Mouse (Mus musculus): ENCODE data around the gene Stag3. TPM values are rescaled to one million over a fixed set of nuclear protein-coding genes. Genes with fewer than 3 reads are reported as not detected.
A peak's percentile ranks its signal among the peaks of the same experiment; 100 is the strongest.

The Stag3 gene
- polyA plus RNA-seq (2016; fragmentation: Nextera tagmentation; extraction: Ambion mirVana): 7.9 and 8.7 TPM in 2 replicates

- H3K27me3 ChIP-seq: no peaks in the 10 kb centered on the region
- peak within 1 kb of the TSS; percentile 90 for H3K4me2 ChIP-seq (replicated peaks)
- peaks cover 30% of the 10 kb centered on the region for H3K36me3 ChIP-seq
- H3K4me1 ChIP-seq: peaks cover 41% of the 10 kb centered on the region
- no peaks in the 10 kb centered on the region; the same call in 1 of the 2 replicates for H3K9me3 ChIP-seq
- H3K9ac ChIP-seq: peak within 1 kb of the TSS; percentile 64
- ATAC-seq (ENCODE audit: insufficient number of reproducible peaks, insufficient read depth, low FRiP score, low TSS enrichment): peak; percentile 99
- peak within 1 kb of the TSS; percentile 59 for H3K4me3 ChIP-seq
- whole genome bisulfite sequencing: 2% methylated on average over 56 of the region's 56 CpGs
- H3K27ac ChIP-seq: 0 out of 2 replicates have a peak within 1 kb of the TSS, but pooled peaks have one; percentile 30
These were observed at the start of gene Stag3, which contains the start of the genes Gm43720 and Gpc2 for GRCm38 (mm10) chr5:138279585-138280424. Stag3 (plus strand) TSS chr5:138280240. Gm43720 (minus strand) TSS chr5:138279958. Gpc2 (minus strand) TSS chr5:138280005.

DNA sequence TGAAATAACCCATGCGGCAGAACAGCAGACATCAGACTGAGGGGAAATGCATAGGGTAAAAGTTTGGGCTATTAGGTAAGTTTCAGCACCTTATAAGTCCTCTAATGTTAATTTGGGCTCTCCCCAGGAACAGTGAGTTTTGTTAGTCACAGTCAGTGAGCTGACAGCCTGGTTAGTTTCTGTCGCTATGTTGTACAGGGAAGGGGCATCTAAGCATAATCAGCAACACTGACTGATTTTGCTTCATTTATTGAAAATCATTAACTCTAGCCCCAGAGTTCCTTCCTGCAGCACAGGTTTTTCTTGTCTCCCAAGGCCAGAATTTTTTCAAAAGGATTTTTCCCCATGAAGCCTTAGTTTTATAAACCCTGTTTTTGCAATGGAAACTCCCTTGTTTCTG, 46.3 kb upstream of the Stag3 start:
- Histone ChIP-seq H3K9ac (no peak overlapping the region), H3K9me3 (no peaks in the 10 kb centered on the region), H3K4me2 (replicated peaks) (no peak overlapping the region), H3K27me3 (no peaks in the 10 kb centered on the region), H3K36me3 (no peaks in the 10 kb centered on the region), H3K27ac (no peak overlapping the region), H3K4me1 (no peaks in the 10 kb centered on the region), H3K4me3 (no peak overlapping the region)
- ATAC-seq (ENCODE audit: insufficient number of reproducible peaks, insufficient read depth, low FRiP score, low TSS enrichment): no peak
- WGBS: 78% methylated on average over 2 of the region's 2 CpGs

GRCm38 (mm10) chr5:138234224-138234623, 45.8 kb upstream of the Stag3 start:
- Histone ChIP-seq H3K36me3 (no peaks in the 10 kb centered on the region), H3K27ac (no peak overlapping the region), H3K9me3 (no peaks in the 10 kb centered on the region), H3K4me3 (no peak overlapping the region), H3K27me3 (no peaks in the 10 kb centered on the region), H3K9ac (no peak overlapping the region), H3K4me1 (no peaks in the 10 kb centered on the region), H3K4me2 (replicated peaks) (no peak overlapping the region)
- ATAC-seq (ENCODE audit: insufficient number of reproducible peaks, insufficient read depth, low FRiP score, low TSS enrichment): no peak

DNA sequence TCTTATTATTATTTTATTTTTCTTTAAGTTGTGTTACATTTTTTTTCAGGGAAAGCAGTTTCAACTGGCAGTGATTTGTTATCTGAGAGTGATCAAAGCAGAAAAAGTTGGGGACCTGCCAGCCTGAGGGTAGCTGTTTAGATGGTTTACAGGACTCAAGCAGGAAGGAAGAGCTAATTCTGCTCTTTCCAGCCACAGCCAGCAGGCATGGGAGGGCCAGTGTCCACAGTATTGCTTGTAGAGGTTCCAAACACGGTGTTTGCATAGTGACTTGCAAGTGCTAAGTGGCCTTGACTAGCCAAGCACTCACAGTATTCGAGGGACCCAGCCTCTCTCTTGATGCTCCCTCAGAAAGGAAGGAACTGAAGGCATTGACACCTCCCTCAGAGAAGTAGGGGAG, 38.5 kb upstream of the Stag3 start:
- no peak overlapping the region for H3K9ac ChIP-seq
- no peaks in the 10 kb centered on the region for H3K9me3 ChIP-seq
- no peak overlapping the region for H3K27ac ChIP-seq
- no peak overlapping the region for H3K4me3 ChIP-seq
- ATAC-seq (ENCODE audit: insufficient number of reproducible peaks, insufficient read depth, low FRiP score, low TSS enrichment): no peak
- no peaks in the 10 kb centered on the region for H3K27me3 ChIP-seq
- no peaks in the 10 kb centered on the region for H3K36me3 ChIP-seq
- 41% methylated on average over 2 of the region's 2 CpGs for WGBS
- H3K4me2 ChIP-seq (replicated peaks): no peak overlapping the region
- no peaks in the 10 kb centered on the region for H3K4me1 ChIP-seq

DNA sequence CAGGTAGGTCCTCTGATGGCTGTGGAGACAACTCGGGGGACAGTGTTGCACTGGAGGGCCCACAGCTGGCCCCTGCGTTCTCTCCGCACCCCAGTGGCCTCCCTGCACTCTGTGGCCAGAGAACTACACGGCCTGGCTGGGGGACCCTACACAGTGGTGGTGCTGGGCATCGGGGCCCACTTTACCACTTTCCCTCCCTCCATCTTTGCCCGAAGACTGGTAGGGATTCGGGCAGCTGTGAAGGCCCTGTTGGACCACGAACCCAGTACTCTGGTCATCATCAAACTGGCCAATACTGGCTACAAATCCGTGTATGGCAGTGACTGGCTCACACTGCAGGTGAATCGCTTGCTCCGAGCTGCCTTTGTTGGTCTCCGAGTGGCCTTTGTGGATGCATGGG, 28.9 kb upstream of the Stag3 start:
- Histone ChIP-seq H3K27me3 (no peaks in the 10 kb centered on the region), H3K27ac (no peak overlapping the region), H3K4me1 (0 out of 2 replicates have a peak, but pooled peaks cover 2% of the 10 kb centered on the region), H3K4me2 (replicated peaks) (no peak overlapping the region), H3K9me3 (no peaks in the 10 kb centered on the region), H3K4me3 (no peak overlapping the region), H3K9ac (no peak overlapping the region), H3K36me3 (no peaks in the 10 kb centered on the region)
- 83% methylated on average over 12 of the region's 12 CpGs for WGBS
- ATAC-seq (ENCODE audit: insufficient number of reproducible peaks, insufficient read depth, low FRiP score, low TSS enrichment): no peak

- Histone ChIP-seq H3K4me1 (0 out of 2 replicates have a peak, but pooled peaks cover 4% of the 10 kb centered on the region), H3K9me3 (no peaks in the 10 kb centered on the region), H3K4me2 (replicated peaks) (no peak overlapping the region), H3K4me3 (no peak overlapping the region), H3K9ac (no peak overlapping the region), H3K36me3 (no peaks in the 10 kb centered on the region; the same call in none of the 2 replicates), H3K27me3 (no peaks in the 10 kb centered on the region), H3K27ac (no peak overlapping the region)
- no peak for ATAC-seq (ENCODE audit: insufficient number of reproducible peaks, insufficient read depth, low FRiP score, low TSS enrichment)
- 87% methylated on average over 3 of the region's 3 CpGs for WGBS
These were observed 27.0 kb upstream of the Stag3 start for GRCm38 (mm10) chr5:138253061-138253460.

- Histone ChIP-seq H3K4me2 (replicated peaks) (peak within 1 kb of the TSS; percentile 61), H3K27ac (peak within 1 kb of the TSS; percentile 41), H3K9ac (peak within 1 kb of the TSS; percentile 61), H3K4me3 (peak within 1 kb of the TSS; percentile 68), H3K27me3 (no peaks in the 10 kb centered on the region), H3K4me1 (0 out of 2 replicates have a peak, but pooled peaks cover 4% of the 10 kb centered on the region), H3K9me3 (no peaks in the 10 kb centered on the region), H3K36me3 (peaks cover 22% of the 10 kb centered on the region)
- peak; percentile 99 for ATAC-seq (ENCODE audit: insufficient number of reproducible peaks, insufficient read depth, low FRiP score, low TSS enrichment)
- WGBS: under 1% methylated on average over 38 of the region's 38 CpGs
These were observed 24.5 kb upstream of the Stag3 start, which contains the start of gene Lamtor4 for GRCm38 (mm10) chr5:138255353-138256093. Lamtor4 (plus strand) TSS chr5:138255482.

GRCm38 (mm10) chr5:138256094-138256467, 24.0 kb upstream of the Stag3 start:
- Histone ChIP-seq H3K36me3 (peaks cover 28% of the 10 kb centered on the region), H3K27ac (0 out of 2 replicates have a peak overlapping the region, but pooled peaks have one; percentile 41), H3K27me3 (no peaks in the 10 kb centered on the region), H3K4me1 (0 out of 2 replicates have a peak, but pooled peaks cover 4% of the 10 kb centered on the region), H3K4me3 (peak overlapping the region; percentile 68), H3K9ac (peak overlapping the region; percentile 61), H3K9me3 (no peaks in the 10 kb centered on the region), H3K4me2 (replicated peaks) (peak overlapping the region; percentile 61)
- 28% methylated on average over 7 of the region's 7 CpGs for WGBS
- no peak for ATAC-seq (ENCODE audit: insufficient number of reproducible peaks, insufficient read depth, low FRiP score, low TSS enrichment)

DNA sequence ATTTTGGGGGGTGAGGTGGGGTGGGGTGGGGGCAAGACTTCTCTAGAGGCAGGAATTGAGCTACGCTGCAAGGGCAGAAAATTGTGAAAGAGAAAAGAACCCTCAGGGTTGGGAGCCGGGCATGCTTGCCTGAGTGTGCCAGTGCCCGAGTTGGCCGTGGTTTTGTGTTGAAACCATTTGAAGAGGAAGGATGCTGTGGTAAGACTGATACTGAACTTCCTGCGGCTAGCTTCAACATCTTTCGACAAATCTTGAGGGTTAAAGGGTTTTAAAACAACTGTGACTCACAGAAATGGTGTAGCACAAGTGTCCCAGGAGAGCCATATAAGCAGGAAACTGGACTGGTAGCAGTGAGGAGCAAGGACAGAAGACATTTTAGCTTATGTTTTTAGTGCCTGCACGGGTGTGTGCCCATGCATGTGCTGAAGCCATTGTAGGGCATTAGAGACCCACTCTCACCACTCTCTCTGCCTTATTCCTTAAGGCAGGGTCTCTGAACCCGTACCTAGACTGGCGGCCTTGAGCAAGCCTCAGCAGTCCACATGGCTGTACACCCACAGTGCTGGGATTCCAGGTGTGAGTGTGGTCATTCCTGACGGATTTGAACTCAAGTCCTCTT, 23.0 kb upstream of the Stag3 start:
- H3K4me2 ChIP-seq (replicated peaks): no peak overlapping the region
- WGBS: 88% methylated on average over 10 of the region's 10 CpGs
- no peak overlapping the region for H3K27ac ChIP-seq
- H3K27me3 ChIP-seq: no peaks in the 10 kb centered on the region
- no peak overlapping the region for H3K4me3 ChIP-seq
- H3K9me3 ChIP-seq: no peaks in the 10 kb centered on the region
- H3K9ac ChIP-seq: no peak overlapping the region
- H3K36me3 ChIP-seq: peaks cover 38% of the 10 kb centered on the region
- H3K4me1 ChIP-seq: 0 out of 2 replicates have a peak, but pooled peaks cover 4% of the 10 kb centered on the region
- no peak for ATAC-seq (ENCODE audit: insufficient number of reproducible peaks, insufficient read depth, low FRiP score, low TSS enrichment)

DNA sequence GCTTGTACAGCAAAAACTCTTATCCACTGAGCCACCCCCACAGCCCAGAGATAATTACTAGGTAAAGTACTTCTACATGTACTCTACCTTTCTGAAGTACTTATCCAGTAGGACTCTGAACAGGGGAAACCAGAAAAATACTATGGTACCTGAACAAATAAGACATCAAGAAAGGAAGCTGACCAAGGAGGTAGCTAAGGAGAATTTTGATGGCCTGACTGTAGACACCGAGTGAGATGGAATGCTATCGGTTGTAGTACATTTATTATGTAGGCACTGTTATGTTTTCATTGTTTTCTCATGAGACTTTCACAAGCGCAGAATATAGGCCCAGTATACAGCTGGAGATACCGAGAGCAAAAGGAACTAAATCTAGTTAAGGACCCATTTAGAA, 22.5 kb upstream of the Stag3 start:
- peaks cover 8% of the 10 kb centered on the region for H3K4me1 ChIP-seq
- no peak overlapping the region for H3K4me2 ChIP-seq (replicated peaks)
- peaks cover 40% of the 10 kb centered on the region for H3K36me3 ChIP-seq
- no peak overlapping the region for H3K4me3 ChIP-seq
- no peak overlapping the region for H3K27ac ChIP-seq
- H3K27me3 ChIP-seq: no peaks in the 10 kb centered on the region
- 92% methylated on average over 4 of the region's 4 CpGs for whole genome bisulfite sequencing
- ATAC-seq (ENCODE audit: insufficient number of reproducible peaks, insufficient read depth, low FRiP score, low TSS enrichment): no peak
- H3K9me3 ChIP-seq: no peaks in the 10 kb centered on the region
- H3K9ac ChIP-seq: no peak overlapping the region

GRCm38 (mm10) chr5:138258078-138258477, 22.0 kb upstream of the Stag3 start:
- ATAC-seq (ENCODE audit: insufficient number of reproducible peaks, insufficient read depth, low FRiP score, low TSS enrichment): no peak
- no peak overlapping the region for H3K4me3 ChIP-seq
- no peak overlapping the region for H3K27ac ChIP-seq
- 82% methylated on average over 3 of the region's 3 CpGs for WGBS
- H3K36me3 ChIP-seq: peaks cover 40% of the 10 kb centered on the region
- no peaks in the 10 kb centered on the region for H3K27me3 ChIP-seq
- peaks cover 13% of the 10 kb centered on the region for H3K4me1 ChIP-seq
- no peak overlapping the region; the same call in 1 of the 2 replicates for H3K9ac ChIP-seq
- H3K9me3 ChIP-seq: no peaks in the 10 kb centered on the region
- no peak overlapping the region for H3K4me2 ChIP-seq (replicated peaks)
